Mouse (Mus musculus): ENCODE measurements around the gene Klk11.

Klk11 gene

DNA sequence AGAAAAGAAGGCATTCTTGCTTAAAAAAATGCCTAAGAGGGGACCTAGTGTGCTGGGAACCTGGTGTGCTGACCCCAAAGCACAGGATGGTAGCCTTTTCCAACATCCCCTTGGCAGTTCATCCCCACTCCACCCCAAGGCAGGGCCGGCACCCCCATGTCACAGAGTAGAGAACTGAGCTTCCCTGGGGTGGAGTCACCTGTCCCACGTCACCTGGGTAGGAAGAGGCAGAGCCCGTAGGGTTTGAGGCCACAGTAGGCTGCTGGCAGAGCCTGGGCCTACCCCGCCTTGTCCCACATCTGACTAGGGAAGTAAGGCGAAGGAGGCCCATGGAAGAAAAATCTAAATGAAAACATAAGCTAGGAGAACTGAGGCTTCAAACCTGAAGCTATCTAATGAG is at the start of gene Klk11:
Gene Klk11, plus strand, starts transcription at position 241 of the 400 bp plus-strand sequence.
- DNase-seq (ENCODE audit: low spot score), result no peak

GRCm38 (mm10) chr7:43747788-43748187 is 26.6 kb upstream of the Klk11 start:
- peak; percentile 16 for DNase-seq (ENCODE audit: low spot score)

DNA sequence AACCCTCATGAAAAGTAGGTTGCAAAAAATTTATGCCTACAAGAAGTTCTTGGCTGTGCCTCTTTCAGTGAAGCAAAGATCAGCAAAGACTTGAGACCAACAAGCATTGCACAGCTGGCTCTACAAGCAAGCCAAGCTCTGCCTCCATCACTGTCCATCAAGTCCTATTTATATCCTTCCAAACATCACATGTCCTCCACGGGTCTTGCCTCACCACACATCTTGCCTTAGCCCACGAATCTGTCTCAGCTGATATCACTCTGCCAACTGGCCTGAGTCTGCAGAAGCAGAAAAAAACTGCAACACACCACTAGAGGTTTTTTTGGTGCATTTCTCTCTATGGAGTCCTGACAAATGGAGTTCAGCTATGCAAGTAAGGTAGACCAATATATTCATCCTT is 21.6 kb upstream of the Klk11 start:
- DNase-seq (ENCODE audit: low spot score), result peak; percentile 18

- no peak for DNase-seq (ENCODE audit: low spot score)
Measured at GRCm38 (mm10) chr7:43766484-43766883, 7.9 kb upstream of the Klk11 start.

GRCm38 (mm10) chr7:43768597-43768996 is 5.8 kb upstream of the Klk11 start, which contains the start of gene Klk12:
Gene Klk12, plus strand, starts transcription at chr7:43768897.
- DNase-seq (ENCODE audit: low spot score), result no peak

GRCm38 (mm10) chr7:43769636-43770035 is 4.8 kb upstream of the Klk11 start:
- no peak for DNase-seq (ENCODE audit: low spot score)

DNA sequence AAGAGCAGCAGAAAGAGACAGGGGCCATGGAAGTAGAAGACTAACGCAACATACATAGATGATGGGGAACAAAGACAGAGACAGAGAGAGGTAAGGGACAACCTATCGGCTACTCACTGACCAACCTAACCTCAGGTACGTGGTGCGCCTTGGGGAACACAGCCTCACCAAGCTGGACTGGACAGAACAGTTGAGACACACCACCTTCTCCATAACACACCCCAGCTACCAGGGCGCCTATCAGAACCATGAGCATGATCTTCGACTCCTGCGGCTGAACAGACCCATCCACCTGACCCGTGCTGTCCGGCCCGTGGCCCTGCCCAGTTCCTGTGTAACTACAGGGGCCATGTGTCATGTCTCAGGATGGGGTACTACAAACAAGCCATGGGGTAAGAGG is 3.7 kb upstream of the Klk11 start:
- DNase-seq (ENCODE audit: low spot score), result no peak

GRCm38 (mm10) chr7:43771916-43772315 is 2.5 kb upstream of the Klk11 start:
- no peak for DNase-seq (ENCODE audit: low spot score)

DNA sequence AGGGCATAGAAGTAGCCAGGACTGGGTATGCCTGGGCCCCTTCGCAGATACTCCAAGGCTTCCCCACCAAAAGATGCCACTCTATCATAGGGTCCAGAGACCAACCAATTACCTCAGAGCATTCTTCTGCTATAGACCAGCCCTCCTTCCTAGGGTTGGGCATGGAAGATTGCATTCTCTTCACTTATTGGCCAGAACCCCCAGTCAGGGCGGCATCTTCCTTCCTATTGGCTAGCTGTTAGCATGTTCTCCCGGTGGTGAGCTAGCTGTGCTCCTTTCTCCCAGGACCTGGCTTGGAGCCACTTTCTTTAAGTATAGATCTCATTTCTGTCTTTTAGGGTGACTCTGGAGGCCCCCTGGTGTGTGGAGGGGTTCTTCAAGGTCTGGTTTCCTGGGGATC is 1.5 kb upstream of the Klk11 start:
- DNase-seq (ENCODE audit: low spot score), result no peak

GRCm38 (mm10) chr7:43774802-43775201 is 398 bp downstream of the Klk11 start:
- peak; percentile 8 for DNase-seq (ENCODE audit: low spot score)

DNA sequence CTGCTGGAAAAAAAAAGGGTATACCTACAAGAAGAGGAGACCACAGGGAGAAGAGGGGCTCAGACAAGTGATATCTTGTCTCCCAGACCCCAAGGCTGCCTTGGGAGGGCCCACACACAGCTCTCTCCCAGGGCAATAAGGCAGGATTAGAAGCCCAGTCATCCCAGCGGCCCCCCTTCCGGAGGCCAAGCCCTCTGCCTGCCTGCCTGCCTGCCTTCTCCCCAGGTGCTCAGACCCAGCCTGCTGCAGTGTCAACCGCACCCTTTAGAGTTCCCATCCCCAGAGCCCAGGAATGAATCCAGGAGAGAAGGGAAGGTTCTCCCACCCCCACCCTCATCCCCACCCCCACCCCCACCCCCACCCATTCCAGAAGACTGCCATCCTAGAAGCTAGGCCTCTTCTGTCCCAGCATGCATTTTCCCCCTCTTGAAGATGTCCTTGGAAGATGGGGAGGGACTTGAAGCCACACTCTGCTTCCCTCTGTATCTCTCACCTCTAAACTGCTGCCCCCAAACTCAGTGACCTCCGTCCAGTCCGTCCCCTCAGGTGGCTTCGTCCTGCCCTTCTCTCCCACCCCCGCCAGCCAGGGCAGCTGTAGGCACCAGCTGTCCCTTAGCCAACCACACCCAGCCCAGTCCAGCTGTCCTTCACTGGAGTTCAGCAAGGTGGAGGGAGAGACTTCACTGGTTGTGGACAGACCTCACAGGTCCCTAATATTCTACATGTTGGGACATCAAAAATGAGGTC is 1.1 kb downstream of the Klk11 start:
- no peak for DNase-seq (ENCODE audit: low spot score)

DNA sequence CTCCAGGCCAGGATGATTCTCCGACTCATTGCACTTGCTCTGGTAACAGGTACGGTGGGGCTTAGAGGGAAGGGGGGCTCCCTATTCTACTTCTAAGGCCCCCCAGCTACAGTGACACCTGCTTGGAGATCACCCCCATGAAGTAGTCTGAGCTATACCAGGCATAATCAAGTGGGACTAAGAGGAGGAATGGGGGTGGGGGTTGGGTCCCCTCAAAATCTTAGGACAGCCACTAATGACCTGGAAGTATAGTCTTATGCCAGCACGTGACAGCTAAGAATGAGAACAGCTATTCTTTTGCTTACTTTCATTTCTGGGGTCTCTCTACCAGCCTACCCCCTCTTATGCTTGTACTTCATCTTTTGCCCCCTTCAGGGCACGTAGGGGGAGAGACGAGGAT is 2.1 kb downstream of the Klk11 start:
- no peak for DNase-seq (ENCODE audit: low spot score)

DNA sequence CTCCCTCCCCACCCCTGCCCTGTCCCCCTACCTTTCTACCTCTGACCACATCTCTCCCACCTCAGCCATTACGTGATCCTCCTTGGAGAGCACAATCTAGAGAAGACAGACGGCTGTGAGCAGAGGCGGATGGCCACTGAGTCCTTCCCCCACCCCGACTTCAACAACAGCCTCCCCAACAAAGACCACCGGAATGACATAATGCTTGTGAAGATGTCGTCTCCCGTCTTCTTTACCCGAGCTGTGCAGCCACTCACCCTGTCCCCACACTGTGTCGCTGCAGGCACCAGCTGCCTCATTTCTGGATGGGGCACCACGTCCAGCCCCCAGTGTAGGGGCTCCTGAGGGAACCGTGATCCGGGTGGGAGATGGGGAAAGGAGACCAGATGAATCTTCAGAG is 3.0 kb downstream of the Klk11 start:
- no peak for DNase-seq (ENCODE audit: low spot score)

- no peak for DNase-seq (ENCODE audit: low spot score)
Measured at GRCm38 (mm10) chr7:43778176-43778970, 4.0 kb downstream of the Klk11 start.

GRCm38 (mm10) chr7:43780241-43780640 is 5.8 kb downstream of the Klk11 start:
- DNase-seq (ENCODE audit: low spot score), result no peak

DNA sequence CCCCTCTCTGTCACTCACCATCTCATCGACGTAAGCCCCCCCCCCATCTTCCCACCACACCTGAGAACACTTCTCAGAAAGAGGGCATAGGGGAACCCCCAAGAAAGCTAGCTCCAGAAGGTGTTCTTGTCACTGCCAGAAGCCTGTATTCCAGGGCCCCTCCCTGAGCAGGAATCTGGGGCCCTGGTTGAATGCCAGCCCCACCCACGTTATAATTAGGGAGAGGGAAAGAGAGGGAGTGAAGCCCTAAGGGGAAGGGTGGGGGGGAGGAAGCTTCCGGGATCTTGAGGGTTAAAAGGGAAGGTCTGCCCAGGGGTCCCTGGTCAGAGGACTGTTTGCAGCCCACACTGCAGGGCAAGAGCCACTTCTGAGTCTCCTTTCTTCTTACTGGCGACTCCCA is 6.3 kb downstream of the Klk11 start, which contains the start of gene Klk10:
Gene Klk10, plus strand, starts transcription at position 290 of the 400 bp plus-strand sequence.
- DNase-seq (ENCODE audit: low spot score), result no peak

- DNase-seq (ENCODE audit: low spot score), result no peak
Measured at GRCm38 (mm10) chr7:43781541-43781940, 7.1 kb downstream of the Klk11 start.

GRCm38 (mm10) chr7:43782275-43783265 is 8.2 kb downstream of the Klk11 start:
- DNase-seq (ENCODE audit: low spot score), result peak; percentile 18

GRCm38 (mm10) chr7:43785286-43785685 is 10.9 kb downstream of the Klk11 start:
- peak; percentile 78 for DNase-seq (ENCODE audit: low spot score)

- DNase-seq (ENCODE audit: low spot score), result no peak
Measured at GRCm38 (mm10) chr7:43788096-43788495, 13.7 kb downstream of the Klk11 start.

DNA sequence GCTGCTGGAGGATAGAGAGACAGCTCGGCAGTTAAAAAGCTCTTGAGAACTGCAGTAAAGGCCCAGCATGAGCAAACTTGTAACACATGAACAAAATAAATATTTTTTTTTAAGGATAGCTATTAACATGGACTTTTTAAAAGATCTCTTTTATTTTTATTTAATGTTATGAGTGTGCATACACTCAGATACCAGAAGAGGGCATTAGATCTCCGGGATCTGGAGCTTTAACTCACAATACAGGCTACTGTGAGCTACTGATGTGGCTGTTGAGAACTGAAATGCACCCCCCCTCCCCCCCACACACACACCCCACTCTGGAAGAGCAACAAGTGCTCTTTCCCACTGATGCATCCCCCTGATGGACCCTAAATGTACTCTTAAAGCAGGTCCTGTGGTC is 14.9 kb downstream of the Klk11 start:
- no peak for DNase-seq (ENCODE audit: low spot score)

DNA sequence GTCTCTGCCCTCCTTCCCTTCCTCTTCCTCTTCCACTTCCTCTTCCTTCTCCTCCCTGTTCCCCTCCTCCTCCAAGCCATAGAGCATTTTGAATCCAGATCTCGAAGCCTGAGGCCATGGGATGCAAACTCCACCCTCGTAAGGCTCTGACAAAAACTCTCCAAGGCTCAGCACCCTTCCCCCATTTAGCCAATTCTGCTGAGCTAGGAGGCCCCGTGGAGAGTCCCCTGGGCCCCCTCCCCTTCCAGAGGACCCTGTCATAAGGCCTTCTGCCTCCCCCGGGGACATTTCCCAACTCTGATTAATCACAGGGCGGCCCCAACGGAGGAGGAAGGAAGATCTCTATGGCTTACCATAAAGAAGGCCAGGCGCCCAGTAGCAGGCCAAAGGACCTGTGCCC is 17.2 kb downstream of the Klk11 start, which contains the start of gene Klk9:
Gene Klk9, plus strand, starts transcription at position 301 of the 400 bp plus-strand sequence.
- DNase-seq (ENCODE audit: low spot score), result no peak

Measured in adipocyte (in vitro differentiated cells).